Mouse (Mus musculus): Measurements from ENCODE around the gene Mpdu1.
"Not testable (repeated sequence)": the region's sequence is repeated elsewhere in the genome, so short reads cannot be mapped to it uniquely, and the experiment has no call there.

Mpdu1 gene

DNA sequence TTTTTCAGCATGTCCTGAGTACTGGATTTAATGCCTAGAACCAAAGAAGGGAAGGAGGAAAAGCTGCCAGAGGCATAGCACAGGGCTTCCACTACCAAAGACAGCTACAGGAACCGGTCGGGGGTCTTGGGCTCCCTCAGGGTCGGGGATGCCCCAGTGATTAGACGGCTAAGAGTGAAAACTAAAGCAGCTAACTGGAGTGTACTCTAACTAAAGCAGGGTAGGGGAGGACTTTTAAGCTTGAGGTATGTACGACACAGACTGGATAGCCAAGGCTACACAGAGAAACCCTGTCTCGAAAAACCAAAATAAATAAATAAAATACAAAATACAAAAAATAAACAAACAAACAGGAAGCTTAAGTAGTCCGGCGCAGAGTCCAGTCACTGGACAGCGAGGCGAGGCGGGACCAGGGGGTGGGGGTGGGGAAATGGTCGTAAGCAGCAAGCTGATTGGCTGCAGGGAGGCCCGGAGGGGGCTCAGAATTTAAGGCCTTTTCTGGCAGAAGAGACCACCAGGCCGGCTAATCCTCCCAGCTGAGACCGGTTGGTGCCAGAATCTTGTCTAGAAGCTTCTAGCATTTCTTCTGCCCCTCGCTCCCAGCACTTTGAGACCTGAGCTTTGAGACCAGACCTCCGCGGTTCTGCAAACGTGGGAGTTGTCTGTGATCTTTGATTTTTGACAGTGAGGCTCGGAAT lies 40.7 kb downstream of the Mpdu1 start, which contains the start of gene Sat2:
TSS of gene Sat2 (plus strand) at position 454 of the 698 bp plus-strand sequence.
- DNase-seq (ENCODE audit: low spot score in 2 of 2) = no peak

DNA sequence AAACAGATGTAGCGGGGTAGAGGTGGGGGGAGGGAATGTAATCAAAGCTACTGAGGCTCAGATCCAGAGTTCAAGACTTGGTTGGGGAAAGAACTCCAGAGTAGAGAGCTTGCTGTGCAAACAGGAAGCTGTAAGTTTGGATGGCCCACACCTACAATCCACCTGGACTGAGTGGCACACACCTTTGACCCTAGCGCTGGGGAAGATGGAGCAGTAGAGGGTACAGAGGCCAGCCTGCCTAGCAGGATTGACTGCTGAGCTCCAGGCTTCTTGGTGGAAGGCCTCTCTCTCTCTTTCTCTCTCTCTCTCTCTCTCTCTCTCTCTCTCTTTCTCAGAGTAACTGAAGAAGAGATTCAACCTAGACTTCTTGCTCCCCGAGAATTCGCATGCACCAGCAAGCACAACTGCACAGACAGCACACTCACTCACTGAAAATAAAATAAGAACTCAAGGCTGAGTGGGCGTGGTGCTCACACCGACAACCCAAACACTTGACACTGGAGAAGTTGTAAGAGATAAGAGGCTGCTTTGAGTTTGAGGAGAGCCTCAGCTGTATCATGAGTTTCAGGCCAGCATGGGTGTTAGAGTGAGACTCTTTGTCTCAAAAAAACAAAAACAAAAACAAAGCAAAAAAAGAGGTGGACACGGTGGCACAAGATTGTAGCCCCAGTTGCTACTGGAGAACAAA lies 41.9 kb downstream of the Mpdu1 start:
- DNase-seq (ENCODE audit: low spot score in 2 of 2) = no peak

DNA sequence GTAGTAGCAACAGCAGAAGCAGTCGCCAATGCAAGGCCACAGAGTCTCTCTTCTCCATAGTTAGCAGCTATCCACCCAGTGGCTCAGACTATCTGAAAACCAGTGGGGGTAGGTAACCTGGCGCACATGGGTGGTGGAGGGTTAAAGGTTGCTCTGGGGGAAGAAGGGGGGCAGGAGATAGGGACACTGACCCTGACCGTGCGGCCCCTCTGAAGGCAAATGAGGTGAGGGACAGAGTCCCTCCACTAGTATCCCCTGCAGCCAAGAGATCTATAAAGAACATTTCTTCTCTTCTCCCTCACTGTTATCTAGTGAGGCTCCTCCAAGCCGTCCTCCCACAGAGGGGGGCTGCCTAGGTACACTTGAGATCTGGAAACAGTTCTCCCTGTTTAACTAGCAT lies 44.6 kb downstream of the Mpdu1 start, which contains the start of gene Shbg:
TSS of gene Shbg (minus strand) at position 101 of the 400 bp plus-strand sequence.
- no peak for DNase-seq (ENCODE audit: low spot score in 2 of 2)

- DNase-seq (ENCODE audit: low spot score in 2 of 2) = no peak
Observed at GRCm38 (mm10) chr11:69616781-69617180, 45.7 kb downstream of the Mpdu1 start.

- DNase-seq (ENCODE audit: low spot score in 2 of 2) = not testable (repeated sequence)
Observed at GRCm38 (mm10) chr11:69614257-69614588, 48.2 kb downstream of the Mpdu1 start.

DNA sequence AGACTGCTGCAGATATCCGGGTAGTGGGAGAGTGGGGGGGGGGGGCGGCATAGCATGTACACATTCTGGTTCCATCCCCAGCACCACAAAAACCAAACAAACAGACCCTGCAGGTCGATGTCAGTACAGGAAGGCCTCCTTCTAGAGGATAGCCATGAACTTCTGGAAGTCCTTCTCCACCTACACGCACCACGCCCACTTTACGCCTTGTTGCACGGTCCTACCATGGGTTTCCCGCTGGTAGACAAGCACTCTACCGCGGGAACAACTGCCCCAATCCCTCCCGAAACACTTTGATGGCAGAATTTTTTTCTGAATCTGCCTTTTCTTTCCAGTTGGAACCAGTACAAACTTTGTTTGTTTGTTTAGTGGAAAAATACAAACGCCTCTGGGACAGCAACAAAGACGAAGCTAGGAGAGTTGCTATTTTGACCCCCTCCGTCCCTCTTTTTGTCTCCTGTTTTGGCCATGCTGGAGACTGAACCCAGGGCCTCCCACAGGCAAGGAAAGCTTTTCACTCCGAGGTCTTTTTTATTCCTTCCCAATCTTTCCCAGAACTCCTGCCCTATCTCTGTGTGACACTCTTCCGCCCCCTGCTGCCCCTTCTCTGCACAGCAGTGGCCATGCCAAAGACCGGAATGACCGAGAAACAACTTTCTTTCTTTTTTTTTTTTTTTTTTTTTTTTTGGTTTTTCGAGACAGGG lies 48.7 kb downstream of the Mpdu1 start:
- peak; percentile 83 to 91 for DNase-seq (ENCODE audit: low spot score in 2 of 2)

GRCm38 (mm10) chr11:69610899-69611298 lies 51.5 kb downstream of the Mpdu1 start:
- DNase-seq (ENCODE audit: low spot score in 2 of 2) = no peak

DNA sequence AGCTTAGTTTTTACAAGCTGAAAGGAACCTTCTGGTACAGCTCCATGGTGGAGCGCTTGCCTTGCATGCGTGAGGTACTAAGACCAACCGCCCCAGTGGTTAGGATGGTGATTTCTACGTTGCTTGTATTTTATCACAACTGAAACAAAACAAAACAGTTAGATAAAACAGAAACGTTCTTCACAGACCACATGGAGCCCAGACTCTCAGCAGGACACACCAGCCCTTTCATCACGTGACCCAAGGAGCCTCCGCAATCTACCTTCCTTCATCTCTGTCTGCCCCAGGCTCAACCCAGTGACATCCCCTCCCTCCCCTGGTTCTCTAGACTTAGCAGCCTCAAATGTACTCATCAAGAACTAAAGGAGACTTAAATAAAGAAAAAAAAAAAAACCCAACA lies 53.0 kb downstream of the Mpdu1 start:
- DNase-seq (ENCODE audit: low spot score in 2 of 2) = no peak

GRCm38 (mm10) chr11:69608525-69608924 lies 53.9 kb downstream of the Mpdu1 start:
- no peak for DNase-seq (ENCODE audit: low spot score in 2 of 2)

DNA sequence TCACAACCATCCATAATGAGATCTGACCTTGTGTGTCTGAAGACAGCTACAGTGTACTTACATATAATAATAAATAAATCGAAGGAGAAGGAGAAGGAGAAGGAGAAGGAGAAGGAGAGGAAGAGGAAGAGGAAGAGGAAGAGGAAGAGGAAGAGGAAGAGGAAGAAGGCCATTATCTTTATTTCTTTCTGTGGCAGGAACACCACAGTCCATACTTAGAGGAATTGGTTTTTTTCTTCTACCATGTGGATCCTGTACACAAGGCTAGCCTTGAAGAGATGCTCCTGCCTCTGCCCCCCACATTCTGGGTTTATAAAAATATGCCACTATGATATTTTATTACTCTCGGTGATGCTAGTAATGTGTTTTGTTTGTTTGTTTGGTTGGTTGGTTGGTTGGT lies 55.6 kb downstream of the Mpdu1 start:
- no peak for DNase-seq (ENCODE audit: low spot score in 2 of 2)

Data from spleen, postnatal 4 days (tissue).